Mouse (Mus musculus): Measurements from ENCODE around the gene Slc44a5. TPM values are rescaled to one million over a fixed set of nuclear protein-coding genes. Genes with fewer than 3 reads are reported as not detected.

The Slc44a5 gene
- not detected in 2 replicates for polyA plus RNA-seq (2012; ENCODE audit: insufficient read depth, insufficient read length, missing spikeins)

GRCm38 (mm10) chr3:153973171-153973948 is at the start of gene Slc44a5:
TSS of gene Slc44a5 (plus strand) at chr3:153973436.
- peak within 1 kb of the TSS; percentile 29 for H3K4me3 ChIP-seq (ENCODE audit: insufficient read depth, low read depth, low read length)
- no peak within 1 kb of the TSS for H3K27ac ChIP-seq (replicated peaks; ENCODE audit: low read depth, low read length)
- no peaks in the 10 kb centered on the region; the same call in 1 of the 2 replicates for H3K4me1 ChIP-seq (ENCODE audit: control insufficient read depth, insufficient read depth, insufficient read length, low read length)

DNA sequence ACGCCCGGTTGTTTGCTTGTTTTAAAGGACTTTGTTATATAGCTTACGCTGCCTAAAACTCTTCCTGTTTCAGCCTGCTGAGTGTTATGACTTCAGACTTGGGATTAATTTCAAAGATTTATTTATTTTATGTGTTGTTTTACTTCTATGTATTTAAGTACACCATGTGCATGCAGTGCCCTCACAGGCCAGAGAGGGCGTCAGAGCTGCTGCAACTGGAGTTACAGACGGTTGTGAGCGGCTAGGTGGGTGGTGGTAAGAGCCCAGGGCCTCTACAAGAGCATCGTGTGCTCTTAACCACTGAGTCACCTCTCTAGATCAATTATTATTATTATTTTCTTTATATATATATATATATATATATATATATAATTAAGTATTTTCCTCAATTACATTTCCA is 46.9 kb upstream of the Slc44a5 start:
- Histone ChIP-seq H3K4me3 (ENCODE audit: insufficient read depth, low read depth, low read length) (no peak overlapping the region), H3K27ac (replicated peaks; ENCODE audit: low read depth, low read length) (no peak overlapping the region), H3K4me1 (ENCODE audit: control insufficient read depth, insufficient read depth, insufficient read length, low read length) (no peaks in the 10 kb centered on the region)

GRCm38 (mm10) chr3:153929526-153929925 is 43.7 kb upstream of the Slc44a5 start:
- Histone ChIP-seq H3K4me1 (ENCODE audit: control insufficient read depth, insufficient read depth, insufficient read length, low read length) (no peaks in the 10 kb centered on the region), H3K27ac (replicated peaks; ENCODE audit: low read depth, low read length) (no peak overlapping the region), H3K4me3 (ENCODE audit: insufficient read depth, low read depth, low read length) (no peak overlapping the region)

DNA sequence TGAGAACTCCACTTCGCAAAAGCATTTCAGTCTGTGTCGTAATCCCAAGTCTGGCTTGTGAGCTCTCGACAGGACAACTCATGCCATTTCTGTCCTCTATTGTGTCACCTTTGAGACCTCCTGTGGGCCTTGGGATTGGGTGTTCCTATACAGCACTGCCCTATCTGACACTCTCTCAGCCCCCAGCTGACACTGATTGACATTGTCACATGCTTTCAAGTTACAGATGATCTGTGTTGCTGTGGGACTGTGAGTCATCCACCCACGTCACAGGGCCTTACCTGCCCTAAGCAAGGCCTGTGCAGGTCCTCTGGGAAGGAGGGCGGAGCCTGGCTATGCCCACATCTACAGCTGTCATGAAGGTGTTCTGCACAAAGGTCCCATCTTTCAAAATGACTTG is 40.8 kb upstream of the Slc44a5 start:
- Histone ChIP-seq H3K4me3 (ENCODE audit: insufficient read depth, low read depth, low read length) (no peak overlapping the region), H3K27ac (replicated peaks; ENCODE audit: low read depth, low read length) (peak overlapping the region; percentile 54; the same call in 1 of the 2 replicates), H3K4me1 (ENCODE audit: control insufficient read depth, insufficient read depth, insufficient read length, low read length) (no peaks in the 10 kb centered on the region)

DNA sequence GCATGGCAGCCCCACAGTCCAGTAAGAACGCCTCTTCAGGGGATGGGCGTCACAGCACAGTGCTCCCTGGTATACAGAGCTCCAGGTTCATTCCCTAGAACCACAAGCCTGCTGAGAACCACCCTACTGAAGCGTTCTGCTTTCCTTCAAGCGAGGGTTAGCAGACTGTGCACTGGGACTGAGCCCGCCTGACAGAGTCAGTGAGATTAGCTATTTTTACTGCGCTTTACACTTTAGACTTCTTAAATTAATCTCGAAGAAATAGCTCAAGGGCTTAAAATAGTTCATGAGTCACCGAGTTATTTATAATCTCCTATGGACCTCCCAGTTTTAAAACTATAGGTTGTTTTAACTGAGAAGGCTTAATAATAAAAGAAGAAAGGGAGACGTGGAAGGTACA is 37.4 kb upstream of the Slc44a5 start:
- no peaks in the 10 kb centered on the region for H3K4me1 ChIP-seq (ENCODE audit: control insufficient read depth, insufficient read depth, insufficient read length, low read length)
- H3K27ac ChIP-seq (replicated peaks; ENCODE audit: low read depth, low read length) = no peak overlapping the region
- H3K4me3 ChIP-seq (ENCODE audit: insufficient read depth, low read depth, low read length) = no peak overlapping the region

DNA sequence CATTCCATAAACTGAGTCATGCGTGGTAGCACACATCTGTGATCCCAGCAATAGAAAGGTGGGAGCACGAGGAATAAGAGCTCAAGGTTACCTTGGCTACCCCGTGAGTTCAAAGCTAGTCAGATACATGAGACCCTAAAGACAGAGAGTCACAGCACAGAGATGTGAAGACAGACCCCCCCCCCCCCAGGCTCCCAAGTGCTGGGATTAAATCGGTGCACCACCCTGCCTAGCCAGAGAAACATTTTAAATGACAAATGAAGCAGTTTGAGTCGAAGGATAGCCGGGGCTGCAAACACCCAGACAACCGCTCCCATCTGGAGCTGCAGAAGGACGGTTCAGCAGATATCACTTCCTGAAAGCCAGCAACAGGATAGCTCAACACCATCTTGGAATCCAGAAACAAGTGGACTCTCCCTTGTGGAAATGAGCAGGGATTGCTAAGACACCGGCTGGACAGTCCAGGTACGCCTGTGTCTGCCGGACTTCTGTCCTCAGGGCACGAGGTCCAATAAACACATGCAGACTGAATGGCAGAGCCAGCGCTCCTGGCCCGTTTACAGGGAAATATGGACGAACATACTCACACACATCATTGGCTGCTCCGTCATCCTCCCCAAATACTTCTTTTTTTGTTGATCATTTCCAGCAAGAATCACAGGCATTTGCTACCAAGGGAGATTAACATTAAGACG is 36.0 kb upstream of the Slc44a5 start:
- no peak overlapping the region for H3K27ac ChIP-seq (replicated peaks; ENCODE audit: low read depth, low read length)

GRCm38 (mm10) chr3:153940021-153940420 is 33.2 kb upstream of the Slc44a5 start:
- peaks cover 3% of the 10 kb centered on the region; the same call in 1 of the 2 replicates for H3K4me1 ChIP-seq (ENCODE audit: control insufficient read depth, insufficient read depth, insufficient read length, low read length)

More for the DNA sequence above, 36.0 kb upstream of the Slc44a5 start:
- Histone ChIP-seq H3K4me1 (ENCODE audit: control insufficient read depth, insufficient read depth, insufficient read length, low read length) (no peaks in the 10 kb centered on the region), H3K4me3 (ENCODE audit: insufficient read depth, low read depth, low read length) (no peak overlapping the region)

DNA sequence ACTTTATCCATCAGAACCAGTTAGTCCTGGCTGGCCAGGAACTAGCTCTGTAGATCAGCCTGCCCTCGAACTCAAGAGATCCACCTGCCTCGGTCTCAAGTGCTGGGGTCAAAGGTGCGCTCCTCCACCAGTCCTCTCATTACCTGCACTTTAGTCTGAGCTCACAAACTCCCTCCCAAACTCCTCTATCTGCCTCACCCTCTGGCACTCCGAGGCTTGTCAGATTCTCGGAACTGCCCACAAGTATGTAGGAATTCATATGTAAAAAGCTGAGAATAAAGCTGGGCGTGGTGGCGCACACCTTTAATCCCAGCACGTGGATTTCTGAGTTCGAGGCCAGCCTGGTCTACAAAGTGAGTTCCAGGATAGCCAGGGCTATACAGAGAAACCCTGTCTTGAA is 32.8 kb upstream of the Slc44a5 start:
- Histone ChIP-seq H3K27ac (replicated peaks; ENCODE audit: low read depth, low read length) (no peak overlapping the region), H3K4me1 (ENCODE audit: control insufficient read depth, insufficient read depth, insufficient read length, low read length) (peaks cover 3% of the 10 kb centered on the region; the same call in 1 of the 2 replicates), H3K4me3 (ENCODE audit: insufficient read depth, low read depth, low read length) (no peak overlapping the region)

More at GRCm38 (mm10) chr3:153940021-153940420, 33.2 kb upstream of the Slc44a5 start:
- Histone ChIP-seq H3K27ac (replicated peaks; ENCODE audit: low read depth, low read length) (no peak overlapping the region), H3K4me3 (ENCODE audit: insufficient read depth, low read depth, low read length) (no peak overlapping the region)

DNA sequence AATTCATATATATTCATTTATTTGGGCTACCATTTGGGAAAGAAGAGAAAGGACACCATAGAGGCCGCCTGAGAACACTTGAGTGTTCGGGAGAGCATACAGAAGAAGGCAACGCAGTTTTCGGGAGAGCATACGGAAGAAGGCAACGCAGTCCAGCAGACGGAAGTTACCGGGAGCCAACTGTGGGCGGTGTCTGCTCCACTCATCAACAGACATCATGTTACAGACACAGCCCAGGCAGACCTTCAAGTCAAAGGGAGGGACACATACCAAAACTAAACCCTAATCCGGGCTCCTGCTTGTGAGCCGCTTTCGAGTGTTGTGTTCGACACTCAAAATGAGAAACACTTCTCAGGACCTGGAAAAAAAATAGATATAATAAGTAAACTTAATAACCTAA is 31.6 kb upstream of the Slc44a5 start:
- Histone ChIP-seq H3K4me3 (ENCODE audit: insufficient read depth, low read depth, low read length) (0 out of 2 replicates have a peak overlapping the region, but pooled peaks have one; percentile 2), H3K27ac (replicated peaks; ENCODE audit: low read depth, low read length) (no peak overlapping the region), H3K4me1 (ENCODE audit: control insufficient read depth, insufficient read depth, insufficient read length, low read length) (peaks cover 3% of the 10 kb centered on the region; the same call in 1 of the 2 replicates)

GRCm38 (mm10) chr3:153943003-153943640 is 30.1 kb upstream of the Slc44a5 start:
- Histone ChIP-seq H3K27ac (replicated peaks; ENCODE audit: low read depth, low read length) (peak overlapping the region; percentile 57), H3K4me3 (ENCODE audit: insufficient read depth, low read depth, low read length) (peak overlapping the region; percentile 79), H3K4me1 (ENCODE audit: control insufficient read depth, insufficient read depth, insufficient read length, low read length) (peaks cover 3% of the 10 kb centered on the region)

GRCm38 (mm10) chr3:153943901-153944334 is 29.3 kb upstream of the Slc44a5 start:
- H3K4me1 ChIP-seq (ENCODE audit: control insufficient read depth, insufficient read depth, insufficient read length, low read length) = peaks cover 3% of the 10 kb centered on the region
- H3K4me3 ChIP-seq (ENCODE audit: insufficient read depth, low read depth, low read length) = peak overlapping the region; percentile 79
- peak overlapping the region; percentile 68 for H3K27ac ChIP-seq (replicated peaks; ENCODE audit: low read depth, low read length)

- peaks cover 3% of the 10 kb centered on the region for H3K4me1 ChIP-seq (ENCODE audit: control insufficient read depth, insufficient read depth, insufficient read length, low read length)
- H3K4me3 ChIP-seq (ENCODE audit: insufficient read depth, low read depth, low read length) = peak within 1 kb of the TSS; percentile 79
- peak within 1 kb of the TSS; percentile 95 for H3K27ac ChIP-seq (replicated peaks; ENCODE audit: low read depth, low read length)
Measured at GRCm38 (mm10) chr3:153944335-153944990, 28.8 kb upstream of the Slc44a5 start, which contains the start of gene Acadm. TSS of gene Acadm (minus strand) at chr3:153944632.

DNA sequence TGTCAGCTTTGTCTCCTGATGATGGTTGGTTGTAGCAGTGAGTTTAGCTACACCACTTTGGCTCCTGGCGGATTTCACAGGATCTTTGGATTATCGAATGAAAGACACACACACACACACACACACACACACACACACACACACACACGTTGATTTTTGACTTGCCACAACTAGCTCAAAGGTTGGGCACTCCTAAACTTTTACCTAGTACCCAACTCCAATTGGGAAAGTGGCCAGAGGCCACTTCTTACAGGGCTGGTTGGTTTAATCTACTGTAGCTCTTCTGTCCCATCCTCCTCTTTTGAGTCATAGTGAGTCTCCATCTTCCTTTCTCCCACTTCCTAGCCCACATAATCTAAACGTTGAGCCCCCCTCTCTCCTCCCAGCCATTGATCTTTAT is 26.0 kb upstream of the Slc44a5 start:
- no peak overlapping the region for H3K4me3 ChIP-seq (ENCODE audit: insufficient read depth, low read depth, low read length)
- peaks cover 3% of the 10 kb centered on the region for H3K4me1 ChIP-seq (ENCODE audit: control insufficient read depth, insufficient read depth, insufficient read length, low read length)
- peak overlapping the region; percentile 72 for H3K27ac ChIP-seq (replicated peaks; ENCODE audit: low read depth, low read length)

DNA sequence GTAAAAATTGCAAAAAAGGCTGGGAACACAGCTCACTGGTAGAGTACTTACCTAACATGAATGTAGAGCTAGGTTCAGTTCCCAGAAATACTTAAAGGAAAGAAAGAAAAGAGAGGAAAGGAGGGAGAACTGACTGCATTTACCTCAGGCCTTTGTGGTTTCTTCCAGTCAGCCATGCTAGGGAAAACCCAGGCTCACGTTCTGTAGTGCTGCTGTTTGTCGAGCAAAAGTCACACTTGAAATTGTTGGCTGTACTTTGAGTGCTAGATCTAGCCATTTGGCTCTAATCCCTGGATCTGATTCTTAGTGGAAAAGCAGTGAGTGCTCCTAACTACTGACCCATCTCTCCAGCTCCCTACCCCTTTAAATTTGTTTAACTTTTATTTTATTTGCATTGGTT is 25.1 kb upstream of the Slc44a5 start:
- Histone ChIP-seq H3K4me3 (ENCODE audit: insufficient read depth, low read depth, low read length) (no peak overlapping the region), H3K27ac (replicated peaks; ENCODE audit: low read depth, low read length) (peak overlapping the region; percentile 96), H3K4me1 (ENCODE audit: control insufficient read depth, insufficient read depth, insufficient read length, low read length) (no peaks in the 10 kb centered on the region; the same call in none of the 2 replicates)
